Mouse (Mus musculus) gastrocnemius, postnatal 36 days (tissue): ENCODE data around the gene Cacng7. TPM values are rescaled to one million over a fixed set of nuclear protein-coding genes. Genes with fewer than 3 reads are reported as not detected.

Experiments
- DNase-seq, 2 experiments: peaks; one replicate each; pipeline ENCODE4 v3.0.0; 2022
- intact Hi-C: fragments of 180-260 bp; cut with DNase I; formaldehyde crosslinking; loops from one replicate; pipeline ENCODE4 v1.15.1; 2025
- total RNA-seq, 2 experiments: library from RNA; stranded (reverse); gene quantifications; 2 replicates each; pipeline ENCODE4 v1.2.3; 2021

Cacng7 gene
- total RNA-seq, 2 experiments from 2014 or later, result 9.0 to 9.7 TPM

DNA sequence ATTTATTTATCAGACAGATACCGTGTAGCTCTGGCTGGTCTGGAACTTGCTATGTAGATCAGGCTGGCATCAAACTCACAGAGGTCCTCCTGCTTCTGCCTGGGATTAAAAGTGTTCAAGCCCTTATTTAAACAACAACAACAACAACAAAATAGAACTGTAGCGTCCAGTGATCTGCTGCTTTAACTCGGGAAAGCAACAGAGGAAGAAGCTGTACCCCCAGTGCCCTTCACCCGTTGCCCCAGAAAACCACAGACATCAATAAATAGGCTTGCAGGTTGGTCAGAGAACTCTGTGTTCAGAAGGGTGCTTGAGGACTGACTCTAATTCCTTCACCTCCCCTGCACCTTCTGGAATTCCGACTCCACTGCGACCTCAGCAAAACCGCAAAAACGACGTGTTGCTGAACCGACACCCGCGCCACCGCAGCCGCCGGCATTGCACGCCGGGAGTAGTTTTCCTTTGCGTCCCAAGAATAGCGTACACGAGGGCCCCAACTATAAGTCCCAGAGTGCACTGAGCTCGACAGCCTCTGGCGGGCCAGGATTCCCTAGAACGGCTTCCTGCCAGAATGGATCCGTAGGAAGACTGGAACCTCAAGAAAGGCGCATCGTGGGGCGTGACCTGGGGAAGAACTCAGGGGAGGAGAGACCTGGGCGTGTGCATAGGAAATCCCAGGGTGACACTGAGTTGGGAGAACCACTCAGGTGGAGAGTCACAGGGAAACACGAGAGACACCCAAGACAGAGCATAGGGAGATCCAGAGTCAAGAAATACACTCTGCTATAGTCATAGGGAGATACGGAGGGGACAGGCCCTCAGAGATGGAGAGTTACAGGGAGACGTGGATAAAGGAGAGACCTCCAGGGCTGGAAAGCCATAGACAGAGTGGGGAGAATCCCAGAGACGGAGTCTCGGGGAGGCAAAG lies 30.9 kb upstream of the Cacng7 start:
- no peak for DNase-seq
- intact Hi-C loops, result loop anchor here (2.0 kb wide), 1 partner anchor 79 kb away; no protein-coding TSS in a partner anchor

DNA sequence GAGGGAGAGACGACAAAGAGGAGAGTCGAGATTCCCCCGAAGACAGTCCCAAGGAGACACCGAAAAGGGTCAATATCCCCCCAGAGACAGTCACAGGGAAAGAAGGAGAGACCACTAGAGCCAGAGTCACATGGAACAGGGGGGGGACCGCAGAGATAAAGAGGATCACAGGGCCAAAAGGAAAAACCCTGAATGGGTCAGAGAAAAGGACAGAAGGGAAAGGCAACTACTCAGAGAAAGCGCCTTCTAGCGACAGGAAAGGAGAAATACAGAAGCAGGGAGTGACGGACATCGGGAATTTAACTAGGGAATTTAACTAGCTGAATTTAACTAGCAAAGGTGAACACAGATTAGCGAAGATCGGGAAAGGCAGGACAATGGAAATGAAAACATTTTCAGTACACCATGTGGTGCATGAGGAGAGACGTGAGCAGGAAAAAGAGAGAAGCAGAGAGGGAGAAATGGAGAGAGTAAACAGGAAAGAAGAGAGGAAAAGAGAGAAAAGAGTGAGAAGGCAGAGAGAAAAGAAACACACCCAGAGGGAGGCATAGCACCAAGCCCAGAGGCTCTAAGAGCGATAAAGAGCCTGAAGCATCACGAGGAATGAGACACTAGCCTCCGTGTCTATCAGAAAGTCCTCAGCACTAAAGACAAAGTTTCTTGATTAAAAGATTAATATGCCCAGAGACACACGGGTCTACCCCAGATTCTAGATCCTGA lies 30.0 kb upstream of the Cacng7 start:
- intact Hi-C loops, result loop anchor here (2.0 kb wide), 1 partner anchor 80 kb away; no protein-coding TSS in a partner anchor
- DNase-seq, result no peak

DNA sequence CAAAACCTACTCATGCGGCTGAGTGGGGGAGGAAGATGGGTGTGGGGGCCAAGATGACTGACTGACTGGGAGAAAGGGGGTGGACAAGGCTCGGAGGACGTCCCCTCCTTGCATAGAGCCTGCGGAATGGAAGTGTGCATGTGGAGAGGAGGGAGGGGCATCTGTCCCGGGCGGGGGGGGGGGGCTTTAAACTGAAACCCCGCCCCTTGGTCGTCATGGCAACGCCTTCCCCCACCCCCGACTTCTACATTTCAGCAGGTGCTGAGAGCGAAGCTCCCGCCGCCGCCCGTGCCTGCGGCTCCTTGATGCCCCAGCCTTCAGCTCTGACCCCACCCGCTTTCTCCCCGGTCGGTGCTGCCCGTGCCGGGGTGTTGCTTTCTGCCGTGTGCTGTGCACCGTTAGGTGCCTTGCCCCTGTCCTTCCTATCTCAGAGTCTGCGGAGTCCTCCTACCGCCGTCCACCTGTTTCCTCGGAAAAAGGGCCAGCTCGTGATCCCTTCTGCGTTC lies 29.4 kb upstream of the Cacng7 start:
- intact Hi-C loops, result loop anchor here (2.0 kb wide), 1 partner anchor 81 kb away; no protein-coding TSS in a partner anchor
- DNase-seq, result no peak

DNA sequence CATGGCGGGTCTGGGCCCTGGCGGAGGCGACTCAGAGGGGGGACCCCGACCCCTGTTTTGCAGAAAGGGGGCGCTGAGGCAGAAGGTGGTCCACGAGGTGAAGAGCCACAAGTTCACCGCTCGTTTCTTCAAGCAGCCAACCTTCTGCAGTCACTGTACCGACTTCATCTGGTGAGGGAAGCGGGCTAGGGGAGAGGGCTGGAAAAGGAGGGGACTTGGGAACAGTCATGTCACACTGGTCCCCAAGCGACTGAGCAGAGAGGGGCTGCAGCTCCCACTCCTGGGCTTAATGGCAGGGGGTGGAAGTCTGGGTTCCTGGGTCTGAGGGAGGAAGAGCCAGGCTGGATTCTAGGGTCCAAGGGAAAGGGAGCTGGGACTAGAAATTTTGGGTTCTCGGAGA lies 29.0 kb upstream of the Cacng7 start:
- DNase-seq, result no peak
- intact Hi-C loops, result loop anchor here (2.0 kb wide), 1 partner anchor 81 kb away; no protein-coding TSS in a partner anchor

DNA sequence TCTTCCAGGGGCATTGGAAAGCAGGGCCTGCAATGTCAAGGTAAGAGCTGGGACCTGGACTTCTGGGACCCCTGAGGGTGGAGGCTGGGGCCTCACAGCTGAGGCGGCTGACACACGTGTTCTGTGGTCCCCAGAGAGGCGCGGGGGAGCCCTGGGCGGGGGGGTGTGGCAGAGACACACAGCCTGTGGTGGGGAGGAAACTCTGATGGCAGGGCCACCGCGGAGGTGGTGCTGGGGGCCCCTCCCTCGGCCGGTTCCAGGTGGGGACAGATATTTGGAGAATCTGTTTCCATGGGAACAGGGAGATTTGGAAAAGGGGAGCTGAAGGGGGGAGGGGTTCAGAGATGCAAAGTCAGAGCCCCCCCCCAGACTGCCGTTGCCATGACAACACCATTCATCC lies 28.5 kb upstream of the Cacng7 start:
- intact Hi-C loops, result no loop called here
- DNase-seq, result no peak

DNA sequence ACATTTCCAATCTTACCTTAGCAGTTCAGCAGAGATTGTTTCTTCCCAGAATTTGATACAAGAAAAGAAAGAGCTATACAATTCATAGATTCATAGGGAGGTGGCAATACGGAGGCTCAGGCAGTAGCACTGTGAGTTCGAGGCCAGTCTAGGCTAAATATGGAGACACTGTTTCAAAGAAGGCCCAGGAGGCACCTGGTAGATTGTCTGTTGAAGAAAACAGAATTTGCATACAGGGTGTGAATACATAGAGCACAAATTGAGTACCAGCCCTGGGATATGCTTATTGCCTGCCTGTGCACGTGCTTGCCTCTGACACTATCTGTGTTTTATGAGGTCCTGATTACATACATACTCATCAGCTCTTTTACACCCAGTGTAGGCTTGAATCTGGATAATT lies 26.4 kb upstream of the Cacng7 start:
- DNase-seq, result no peak
- intact Hi-C loops, result no loop called here

DNA sequence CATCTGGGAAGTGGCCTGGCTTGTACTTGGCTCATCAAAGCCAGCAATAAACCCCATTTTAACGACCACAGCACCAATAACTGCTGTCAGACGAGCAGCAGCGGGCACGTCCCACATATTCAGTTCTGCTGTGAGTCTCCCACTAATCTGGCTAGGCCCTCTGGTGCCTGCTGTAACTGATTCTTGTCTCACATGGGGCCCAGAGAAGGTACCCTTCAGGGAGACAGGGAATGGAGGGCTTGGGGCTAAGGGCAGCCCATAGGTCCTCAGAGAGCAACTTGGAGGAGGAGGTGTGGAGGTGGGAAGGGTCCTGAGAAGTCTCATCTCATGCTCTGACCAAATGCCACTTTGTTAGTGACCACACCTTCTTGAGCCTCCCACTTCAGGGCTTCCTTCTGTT lies 24.1 kb upstream of the Cacng7 start:
- intact Hi-C loops, result no loop called here
- DNase-seq, result no peak

DNA sequence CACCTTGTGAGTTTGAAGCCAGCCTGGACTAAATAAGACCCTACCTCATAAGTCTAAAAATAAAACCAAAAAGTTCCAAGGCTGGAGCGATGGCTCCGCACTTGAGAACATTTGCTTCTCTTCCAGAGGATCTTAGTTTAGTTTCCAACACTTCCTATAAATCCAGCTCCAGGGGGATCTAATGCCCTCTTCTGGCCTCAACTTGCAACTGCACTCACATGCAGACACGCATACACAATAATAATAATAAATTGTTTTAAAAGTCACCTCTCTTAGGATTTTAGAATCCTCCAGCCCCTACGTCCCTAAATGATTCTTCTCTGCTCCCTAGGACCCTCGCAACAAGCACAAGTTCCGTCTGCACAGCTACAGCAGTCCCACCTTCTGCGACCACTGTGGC lies 22.5 kb upstream of the Cacng7 start:
- intact Hi-C loops, result no loop called here
- DNase-seq, result no peak

DNA sequence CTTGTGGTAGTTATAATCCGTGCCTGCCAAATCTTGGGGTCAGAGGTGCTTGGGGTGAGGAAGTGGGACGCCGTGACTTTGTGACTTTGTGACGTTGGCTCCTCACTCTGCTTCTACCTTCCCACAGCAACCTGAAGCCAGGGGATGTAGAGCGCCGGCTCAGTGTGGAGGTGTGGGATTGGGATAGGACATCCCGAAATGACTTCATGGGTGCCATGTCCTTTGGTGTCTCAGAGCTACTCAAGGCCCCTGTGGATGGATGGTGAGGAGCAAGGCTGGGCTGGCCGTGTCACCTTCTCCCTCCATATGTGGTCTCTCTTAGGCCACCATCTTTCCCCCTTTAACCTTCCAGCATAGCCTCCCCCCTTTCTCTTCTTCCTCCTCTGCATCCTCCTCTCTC lies 19.2 kb upstream of the Cacng7 start:
- intact Hi-C loops, result no loop called here

DNA sequence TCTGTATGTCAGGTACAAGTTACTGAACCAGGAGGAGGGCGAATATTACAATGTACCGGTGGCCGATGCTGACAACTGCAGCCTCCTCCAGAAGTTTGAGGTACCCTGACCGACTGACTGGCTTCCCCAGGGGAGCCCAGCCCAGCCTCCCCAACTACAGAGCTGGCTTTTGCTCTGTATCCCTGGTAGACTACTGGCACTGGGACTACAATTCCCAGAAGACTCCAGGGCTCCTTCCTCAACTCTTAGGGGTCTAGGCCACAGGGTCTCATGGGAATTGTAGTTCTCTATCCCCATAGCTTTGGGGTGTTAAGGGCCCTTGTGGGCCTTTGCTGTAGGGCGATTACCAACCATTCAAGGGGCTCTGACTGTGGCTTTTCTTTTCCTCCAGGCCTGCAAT lies 18.6 kb upstream of the Cacng7 start:
- intact Hi-C loops, result no loop called here
- no peak for DNase-seq

More for the DNA sequence above, 19.2 kb upstream of the Cacng7 start:
- DNase-seq, result no peak

DNA sequence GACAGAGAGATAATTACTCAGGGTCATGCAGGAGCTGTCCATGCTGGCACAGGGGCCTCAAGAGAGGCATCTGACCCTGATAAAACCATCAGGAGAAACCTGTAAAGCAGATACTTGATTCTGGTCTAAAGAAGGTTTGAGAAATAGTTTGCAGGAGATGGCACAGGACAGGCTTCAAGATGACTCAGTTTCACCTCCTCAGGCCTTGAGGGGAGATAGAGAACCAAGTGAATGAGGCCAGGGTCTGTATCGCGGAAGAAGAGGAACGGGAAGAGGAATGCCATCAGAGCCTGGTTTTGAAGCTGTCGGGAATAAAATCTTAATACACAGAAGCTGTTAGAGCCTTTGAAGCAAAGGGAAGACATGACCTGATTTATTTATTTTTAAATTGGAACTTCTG lies 15.1 kb upstream of the Cacng7 start:
- intact Hi-C loops, result no loop called here
- no peak for DNase-seq

DNA sequence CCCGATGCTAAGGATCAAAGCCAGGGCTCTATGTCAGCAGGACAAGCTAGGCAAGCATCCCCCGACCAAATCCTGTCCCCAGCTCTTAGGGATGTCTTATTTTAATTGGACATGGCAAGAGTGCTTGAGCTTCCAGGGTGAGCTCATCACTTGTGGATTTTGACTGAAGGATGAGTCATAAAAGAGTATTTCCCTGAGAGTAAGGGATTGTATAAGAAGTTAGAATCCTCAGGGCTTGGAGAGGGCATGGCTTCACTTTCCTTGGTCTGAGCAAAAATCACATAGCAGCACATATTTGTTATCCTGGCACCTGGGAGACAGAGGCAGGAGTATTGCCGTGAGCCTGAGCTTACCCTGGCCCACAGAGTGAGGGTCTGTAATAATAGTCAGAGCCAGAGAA lies 11.9 kb upstream of the Cacng7 start:
- intact Hi-C loops, result no loop called here
- DNase-seq, result no peak

DNA sequence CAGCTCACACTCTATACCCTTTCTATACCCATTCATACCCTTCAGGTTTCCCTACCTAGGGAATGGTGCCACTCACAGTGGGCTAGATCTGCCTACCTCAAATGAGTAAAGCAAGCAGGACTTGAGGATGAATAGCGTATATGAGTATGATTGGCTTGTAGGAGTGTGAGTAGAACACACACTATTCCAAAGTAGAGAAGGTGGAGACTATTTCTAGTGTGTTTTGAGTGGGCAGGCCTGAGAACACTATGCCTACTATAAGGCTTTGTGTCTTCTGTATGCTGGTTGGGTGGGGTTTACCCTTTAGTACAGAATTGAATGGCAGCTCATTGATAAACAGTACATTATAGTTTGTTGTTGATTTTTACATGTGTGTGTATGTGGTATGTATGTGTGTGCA lies 8.9 kb upstream of the Cacng7 start:
- intact Hi-C loops, result no loop called here
- DNase-seq, result no peak

DNA sequence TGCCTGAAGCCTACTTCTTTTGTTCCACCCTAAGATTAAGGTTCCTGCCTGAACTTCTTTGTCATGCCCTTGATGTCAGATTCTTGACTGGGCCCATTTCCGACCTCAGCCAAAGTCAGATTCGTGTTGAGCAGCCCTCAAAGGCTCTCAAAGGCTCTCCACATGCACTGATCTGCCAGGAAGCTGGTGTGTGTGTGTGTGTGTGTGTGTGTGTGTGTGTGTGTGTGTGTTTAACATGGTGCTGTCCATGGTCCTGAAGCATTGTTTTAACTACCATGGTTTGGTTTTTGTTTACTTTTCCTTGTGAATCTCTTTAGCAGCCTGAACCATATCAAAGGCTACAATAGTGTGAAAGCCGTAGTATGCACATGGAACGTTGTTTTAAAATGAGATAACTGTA lies 4.8 kb upstream of the Cacng7 start:
- DNase-seq, result no peak
- intact Hi-C loops, result loop anchor here (5.0 kb wide), 1 partner anchor 49 kb away; no protein-coding TSS in a partner anchor

DNA sequence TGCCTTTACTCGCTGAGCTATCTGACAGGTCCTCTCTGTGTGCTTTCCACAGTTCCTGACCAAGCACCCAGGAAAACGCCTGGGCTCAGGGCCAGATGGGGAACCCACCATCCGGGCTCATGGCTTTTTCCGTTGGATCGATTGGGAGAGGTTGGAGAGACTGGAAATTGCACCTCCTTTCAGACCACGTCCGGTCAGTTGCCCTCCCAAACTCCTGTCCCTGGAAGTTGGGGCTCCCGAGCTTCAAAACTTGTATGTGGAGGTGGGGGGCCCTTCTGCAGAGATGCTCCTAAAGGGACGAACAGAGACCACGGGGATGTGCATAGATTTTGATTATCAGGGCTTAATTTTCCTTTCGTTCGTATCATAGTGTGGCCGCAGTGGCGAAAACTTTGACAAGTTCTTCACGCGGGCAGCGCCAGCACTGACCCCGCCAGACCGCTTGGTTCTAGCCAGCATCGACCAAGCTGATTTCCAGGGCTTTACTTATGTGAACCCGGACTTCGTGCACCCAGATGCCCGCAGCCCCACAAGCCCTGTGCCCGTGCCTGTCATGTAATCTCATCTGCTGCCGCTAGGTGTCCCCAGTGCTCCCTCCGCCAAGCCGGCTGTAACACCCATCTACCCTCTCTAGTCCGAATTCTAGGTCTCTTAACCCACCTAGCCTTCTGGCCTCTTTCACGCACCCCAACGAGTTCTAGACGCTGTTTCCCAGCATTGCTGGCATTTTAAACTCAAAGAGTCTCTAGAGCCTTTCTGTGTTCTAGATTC lies 2.8 kb upstream of the Cacng7 start:
- peak; percentile 59 to 73 for DNase-seq
- intact Hi-C loops, result loop anchor here (2.0 to 5.0 kb wide), 2 partner anchors 47 to 119 kb away; no protein-coding TSS in a partner anchor

DNA sequence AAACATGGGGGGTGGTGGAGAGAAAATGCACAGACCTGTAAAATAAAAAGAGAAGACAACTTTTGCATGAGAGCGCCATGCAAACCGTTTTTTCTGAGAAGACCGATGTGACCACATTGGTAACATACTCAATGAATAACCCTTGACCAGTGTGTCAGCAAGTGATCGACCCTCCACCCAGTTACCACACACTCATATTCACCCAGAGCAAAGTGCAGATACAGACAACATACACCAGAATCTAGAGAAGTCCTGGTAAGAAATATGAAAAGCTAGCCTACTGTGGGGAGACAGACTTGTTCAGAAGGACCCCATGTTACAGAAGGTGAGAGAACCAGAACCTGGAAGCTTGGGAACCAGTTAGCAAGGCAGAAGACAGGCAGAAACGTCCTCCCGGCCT lies 1.6 kb upstream of the Cacng7 start:
- DNase-seq, result no peak
- intact Hi-C loops, result loop anchor here (2.0 kb wide), 1 partner anchor 118 kb away; no protein-coding TSS in a partner anchor

DNA sequence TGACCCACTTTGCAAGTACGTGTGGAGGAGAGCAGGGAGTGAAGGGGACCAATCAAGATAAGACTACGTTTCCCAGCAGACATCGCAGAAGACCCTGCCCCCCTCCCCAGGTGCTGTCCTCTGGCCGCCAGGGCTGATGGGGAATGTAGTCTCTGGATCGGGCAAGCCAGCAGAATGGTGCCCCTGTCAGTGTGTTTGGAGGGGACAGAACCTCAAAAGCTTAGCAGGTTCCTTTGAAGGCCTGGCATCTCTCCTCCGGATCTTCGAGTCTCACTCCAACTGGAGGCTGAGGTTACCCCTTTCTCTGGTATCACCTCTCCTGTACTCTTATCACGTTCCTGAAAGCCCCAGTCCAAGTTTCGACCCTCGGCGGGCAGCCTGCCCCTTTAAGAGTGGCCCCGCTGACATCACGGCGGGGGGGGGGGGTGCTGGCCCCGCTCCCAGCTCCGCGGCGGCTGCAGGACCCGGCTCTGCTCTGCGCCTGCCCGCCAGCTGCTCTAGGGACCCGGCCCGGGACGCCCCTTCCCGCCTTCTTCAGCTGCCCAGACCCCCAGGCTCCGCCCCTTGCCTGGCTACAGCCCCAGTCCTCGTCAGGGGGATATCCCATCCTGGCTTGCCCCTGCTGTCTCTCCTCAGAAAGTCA lies 1.1 kb upstream of the Cacng7 start:
- intact Hi-C loops, result loop anchor here (2.0 kb wide), 1 partner anchor 117 kb away; no protein-coding TSS in a partner anchor
- DNase-seq, result peak; percentile 26 to 50

DNA sequence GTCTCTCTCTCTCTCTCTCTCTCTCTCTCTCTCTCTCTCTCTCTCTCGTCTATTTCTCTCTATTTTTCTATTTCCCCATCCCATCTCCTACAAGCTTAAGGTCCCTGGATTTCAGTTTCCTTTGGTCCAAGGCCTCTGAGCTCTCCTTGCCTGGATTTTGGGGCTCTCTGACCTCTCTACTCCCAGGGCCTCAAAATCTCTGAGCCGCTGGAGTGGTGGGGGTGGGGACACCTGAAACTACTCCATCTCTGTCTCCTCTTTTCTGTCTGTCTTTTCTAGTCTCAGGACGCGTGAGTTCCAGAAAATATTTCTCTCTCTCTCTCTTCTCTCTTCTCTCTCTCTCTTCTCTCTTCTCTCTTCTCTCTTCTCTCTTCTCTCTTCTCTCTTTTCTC lies 535 bp upstream of the Cacng7 start:
- DNase-seq, result no peak
- intact Hi-C loops, result no loop called here

DNA sequence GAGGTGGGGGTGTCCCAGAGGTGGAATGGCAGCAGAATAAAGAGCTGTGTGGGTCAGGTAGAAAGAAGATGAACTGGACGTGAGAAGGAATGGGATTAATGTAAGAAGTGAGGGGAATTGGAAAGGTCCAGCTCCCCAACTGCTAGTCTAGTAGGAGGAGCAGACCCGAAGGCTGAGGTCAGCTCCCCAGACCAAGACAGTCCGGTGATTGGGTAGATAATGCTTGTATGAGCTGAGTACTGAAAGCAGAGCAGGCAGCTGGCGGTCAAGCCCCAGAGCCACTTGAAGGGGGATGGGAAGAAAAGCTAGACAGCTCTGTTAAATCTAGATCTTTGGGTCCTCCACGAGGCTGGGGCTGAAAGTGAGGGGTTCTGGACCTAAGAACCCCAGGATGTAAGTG lies 787 bp downstream of the Cacng7 start:
- DNase-seq, result no peak
- intact Hi-C loops, result no loop called here

DNA sequence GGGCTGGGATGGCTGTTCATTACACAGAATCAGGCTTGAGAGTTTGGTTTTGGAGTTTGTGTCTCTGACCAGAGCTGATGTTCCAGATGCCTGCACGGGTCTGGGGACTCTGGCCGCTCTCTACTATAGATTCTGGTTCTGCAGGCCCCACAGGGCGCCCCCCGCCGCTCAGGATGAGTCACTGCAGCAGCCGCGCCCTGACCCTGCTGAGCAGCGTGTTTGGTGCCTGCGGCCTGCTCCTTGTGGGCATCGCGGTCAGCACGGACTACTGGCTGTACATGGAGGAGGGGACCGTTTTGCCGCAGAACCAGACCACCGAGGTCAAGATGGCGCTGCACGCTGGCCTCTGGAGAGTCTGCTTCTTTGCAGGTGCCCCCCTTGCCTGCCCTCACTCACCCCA lies 3.7 kb downstream of the Cacng7 start:
- DNase-seq, result no peak
- intact Hi-C loops, result no loop called here
